Mouse (Mus musculus): Measurements from ENCODE around the gene Cyp46a1. TPM values are rescaled to one million over a fixed set of nuclear protein-coding genes. Genes with fewer than 3 reads are reported as not detected.

Cyp46a1 gene
- polyA plus RNA-seq, 1 experiment from 2014 or later, result 1.0 TPM

DNA sequence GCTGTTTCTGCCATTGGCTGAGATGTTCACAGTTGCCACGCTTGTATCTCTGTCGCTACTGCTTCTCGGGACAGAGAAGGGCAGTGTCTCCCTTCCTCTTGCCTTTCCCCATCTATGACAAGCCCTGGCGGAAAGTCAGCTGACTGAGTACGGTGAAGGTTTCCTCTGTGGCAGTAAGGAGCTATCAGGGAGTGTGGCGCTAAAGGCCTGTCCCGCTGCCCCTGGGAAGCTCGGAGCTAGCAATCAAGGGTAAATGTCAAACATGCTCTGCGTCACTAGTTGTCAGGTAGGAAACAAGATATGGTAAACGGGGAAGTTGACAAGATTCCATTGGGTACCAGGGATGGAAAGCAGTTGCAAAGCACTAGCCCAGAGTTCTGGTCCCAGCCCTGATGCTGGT is 18.4 kb upstream of the Cyp46a1 start:
- DNase-seq (ENCODE audit: low spot score), result no peak

DNA sequence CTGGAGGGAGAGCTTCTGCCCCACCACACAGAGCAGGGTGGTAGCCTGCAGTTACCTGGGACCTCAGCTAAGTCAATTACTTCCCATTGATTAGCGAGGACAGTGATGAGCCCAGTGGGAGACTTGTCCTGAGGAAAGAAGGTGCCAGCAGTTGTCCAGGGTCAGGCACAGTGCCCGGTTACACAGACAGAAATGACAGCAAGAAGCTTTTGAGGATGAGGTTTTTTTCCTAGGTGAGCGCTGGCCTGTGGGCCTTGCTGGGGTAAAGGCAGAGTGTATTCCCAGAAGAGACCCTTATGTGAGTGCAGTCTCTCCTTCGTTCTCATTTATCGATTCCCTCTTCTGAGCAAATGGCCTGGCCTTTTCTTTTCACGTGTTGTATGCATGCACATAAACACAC is 17.5 kb upstream of the Cyp46a1 start:
- no peaks in the 10 kb centered on the region for H3K9me3 ChIP-seq (ENCODE audit: low read length)
- no peak overlapping the region for H3K9ac ChIP-seq (replicated peaks; ENCODE audit: low read depth)
- TF ChIP-seq CTCF (IDR thresholded peaks at IDR 0.05) (no peak), EP300 (IDR thresholded peaks at IDR 0.05) (no peak)
- 52% methylated on average over 6 of the region's 6 CpGs for WGBS
- DNase-seq (ENCODE audit: low spot score), result no peak
- H3K4me2 ChIP-seq (replicated peaks; ENCODE audit: low read depth, low read length), result no peak overlapping the region
- H3K36me3 ChIP-seq (ENCODE audit: insufficient read depth, low read length), result no peaks in the 10 kb centered on the region
- H3K4me3 ChIP-seq (ENCODE audit: low read depth, low read length), result no peak overlapping the region
- H3K27ac ChIP-seq (ENCODE audit: low read length), result no peak overlapping the region
- ATAC-seq, result no peak
- H3K27me3 ChIP-seq (replicated peaks; ENCODE audit: insufficient read depth, low read length), result peaks cover 25% of the 10 kb centered on the region
- H3K4me1 ChIP-seq (ENCODE audit: insufficient read depth, low read depth, low read length), result no peaks in the 10 kb centered on the region

More for the DNA sequence above, 18.4 kb upstream of the Cyp46a1 start:
- no peak overlapping the region for H3K27ac ChIP-seq (ENCODE audit: low read length)
- no peak overlapping the region for H3K4me3 ChIP-seq (ENCODE audit: low read depth, low read length)
- H3K4me2 ChIP-seq (replicated peaks; ENCODE audit: low read depth, low read length), result no peak overlapping the region
- no peak for ATAC-seq
- H3K9me3 ChIP-seq (ENCODE audit: low read length), result no peaks in the 10 kb centered on the region
- no peaks in the 10 kb centered on the region for H3K4me1 ChIP-seq (ENCODE audit: insufficient read depth, low read depth, low read length)
- TF ChIP-seq CTCF (IDR thresholded peaks at IDR 0.05) (no peak), EP300 (IDR thresholded peaks at IDR 0.05) (no peak)
- H3K27me3 ChIP-seq (replicated peaks; ENCODE audit: insufficient read depth, low read length), result peaks cover 25% of the 10 kb centered on the region
- no peak overlapping the region for H3K9ac ChIP-seq (replicated peaks; ENCODE audit: low read depth)
- no peaks in the 10 kb centered on the region for H3K36me3 ChIP-seq (ENCODE audit: insufficient read depth, low read length)
- 38% methylated on average over 10 of the region's 10 CpGs for WGBS

DNA sequence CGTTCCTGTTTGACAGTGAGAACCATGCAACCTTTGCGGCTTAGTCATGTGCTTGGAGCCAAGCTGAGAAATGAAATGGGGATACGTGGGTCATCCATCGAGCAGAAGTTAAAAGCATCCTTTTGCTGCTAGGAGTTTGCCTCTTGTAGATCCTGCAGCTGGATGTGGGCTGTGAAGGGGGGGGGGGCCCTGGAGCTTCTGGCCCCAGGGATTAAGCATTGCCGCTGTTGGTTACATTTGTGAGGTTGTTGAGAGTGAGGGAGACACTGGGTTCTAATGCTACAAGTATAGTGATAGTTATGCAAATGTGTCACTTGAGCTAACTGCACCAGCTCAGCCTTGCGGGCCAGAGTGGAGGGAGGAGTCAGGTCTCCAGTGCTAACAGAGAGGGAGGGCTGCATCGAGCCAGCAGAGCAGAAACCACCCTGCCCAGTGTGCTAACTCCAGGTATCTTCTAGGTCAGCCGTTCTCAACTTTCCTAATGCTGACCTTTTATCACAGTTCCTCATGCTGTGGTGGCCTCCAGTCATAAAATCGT is 16.9 kb upstream of the Cyp46a1 start:
- Histone ChIP-seq H3K4me1 (ENCODE audit: insufficient read depth, low read depth, low read length) (no peaks in the 10 kb centered on the region), H3K9ac (replicated peaks; ENCODE audit: low read depth) (no peak overlapping the region), H3K36me3 (ENCODE audit: insufficient read depth, low read length) (no peaks in the 10 kb centered on the region), H3K27me3 (replicated peaks; ENCODE audit: insufficient read depth, low read length) (peaks cover 25% of the 10 kb centered on the region), H3K27ac (ENCODE audit: low read length) (no peak overlapping the region), H3K4me3 (ENCODE audit: low read depth, low read length) (no peak overlapping the region), H3K4me2 (replicated peaks; ENCODE audit: low read depth, low read length) (no peak overlapping the region), H3K9me3 (ENCODE audit: low read length) (no peaks in the 10 kb centered on the region)
- TF ChIP-seq CTCF (IDR thresholded peaks at IDR 0.05) (no peak), EP300 (IDR thresholded peaks at IDR 0.05) (no peak)
- DNase-seq (ENCODE audit: low spot score) (peak; percentile 18), ATAC-seq (no peak)
- WGBS, result 15% methylated on average over 9 of the region's 9 CpGs

DNA sequence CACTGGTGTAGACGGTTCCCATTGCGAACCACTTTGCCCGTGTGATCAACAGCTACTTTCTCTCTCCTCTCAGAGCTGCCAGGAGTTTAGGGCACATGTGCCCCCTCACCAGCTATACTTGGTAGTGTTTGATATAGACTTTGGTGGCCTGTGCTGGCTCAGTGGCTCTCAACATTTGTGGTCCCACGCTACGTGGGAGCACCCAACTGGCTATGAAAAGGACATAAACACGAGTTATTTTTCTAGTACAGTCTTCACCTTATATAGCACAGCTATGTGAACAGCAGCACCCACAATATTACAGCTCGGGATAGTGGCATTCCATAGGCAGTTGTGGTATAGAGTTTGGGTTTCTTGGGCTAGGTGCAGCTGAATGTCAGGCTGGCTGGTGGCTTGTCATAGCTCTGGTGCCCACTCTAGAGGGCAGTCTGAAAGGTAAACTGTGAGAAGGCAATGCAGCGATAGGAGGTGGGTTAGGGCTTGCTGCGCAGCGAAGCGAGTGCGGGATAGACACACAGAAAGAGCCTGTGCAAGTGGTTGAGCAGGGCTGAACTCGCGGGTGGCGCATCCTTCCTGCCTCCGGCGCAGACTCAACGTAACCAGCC is 16.3 kb upstream of the Cyp46a1 start:
- no peak for DNase-seq (ENCODE audit: low spot score)
- no peak for TF ChIP-seq CTCF (IDR thresholded peaks at IDR 0.05)
- ATAC-seq, result no peak
- no peaks in the 10 kb centered on the region for H3K9me3 ChIP-seq (ENCODE audit: low read length)
- no peak overlapping the region for H3K9ac ChIP-seq (replicated peaks; ENCODE audit: low read depth)
- WGBS, result 24% methylated on average over 18 of the region's 18 CpGs
- H3K4me1 ChIP-seq (ENCODE audit: insufficient read depth, low read depth, low read length), result no peaks in the 10 kb centered on the region
- H3K27ac ChIP-seq (ENCODE audit: low read length), result no peak overlapping the region
- no peak overlapping the region for H3K4me2 ChIP-seq (replicated peaks; ENCODE audit: low read depth, low read length)
- H3K27me3 ChIP-seq (replicated peaks; ENCODE audit: insufficient read depth, low read length), result peaks cover 25% of the 10 kb centered on the region
- H3K4me3 ChIP-seq (ENCODE audit: low read depth, low read length), result no peak overlapping the region
- H3K36me3 ChIP-seq (ENCODE audit: insufficient read depth, low read length), result no peaks in the 10 kb centered on the region

DNA sequence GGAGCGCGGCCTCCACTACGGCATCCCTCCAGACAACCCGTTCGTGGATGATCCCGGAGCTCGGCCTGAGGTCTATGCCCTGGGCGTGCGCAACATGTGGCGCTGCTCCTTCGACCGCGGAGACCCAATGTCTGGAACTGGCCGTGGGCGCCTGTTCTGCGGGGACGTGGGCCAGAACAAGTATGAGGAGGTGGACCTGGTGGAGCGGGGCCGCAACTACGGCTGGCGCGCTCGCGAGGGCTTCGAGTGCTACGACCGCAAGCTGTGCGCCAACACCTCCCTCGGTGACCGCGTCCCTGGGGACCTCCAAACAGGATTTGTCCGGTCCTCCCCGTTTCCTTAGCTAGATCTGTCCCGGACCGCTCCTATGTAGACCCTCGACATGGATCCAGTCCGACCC is 15.7 kb upstream of the Cyp46a1 start:
- no peak overlapping the region for H3K4me3 ChIP-seq (ENCODE audit: low read depth, low read length)

DNA sequence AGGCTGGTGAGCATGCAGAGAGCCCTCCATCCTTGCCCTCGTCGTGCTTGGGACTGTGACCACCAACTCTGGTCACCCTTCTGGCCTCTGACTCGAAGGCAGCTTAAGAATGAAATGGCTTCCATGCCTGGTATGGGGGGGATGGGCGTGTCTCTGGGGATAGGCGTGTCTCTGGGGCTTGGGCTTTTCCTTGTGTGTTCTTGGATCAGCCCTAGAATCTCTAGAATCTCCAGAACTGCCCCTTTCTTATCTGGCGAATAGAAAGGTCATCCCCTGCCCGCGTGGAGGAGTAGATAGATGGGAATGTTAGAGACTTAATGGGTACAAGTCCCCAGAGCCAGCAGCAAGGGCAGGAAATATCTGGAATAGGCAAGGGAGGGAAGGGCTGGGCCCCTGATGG is 14.1 kb upstream of the Cyp46a1 start:
- Histone ChIP-seq H3K4me1 (ENCODE audit: insufficient read depth, low read depth, low read length) (no peaks in the 10 kb centered on the region), H3K9ac (replicated peaks; ENCODE audit: low read depth) (no peak overlapping the region), H3K4me3 (ENCODE audit: low read depth, low read length) (no peak overlapping the region), H3K9me3 (ENCODE audit: low read length) (no peaks in the 10 kb centered on the region), H3K27me3 (replicated peaks; ENCODE audit: insufficient read depth, low read length) (peaks cover 25% of the 10 kb centered on the region), H3K27ac (ENCODE audit: low read length) (no peak overlapping the region), H3K36me3 (ENCODE audit: insufficient read depth, low read length) (no peaks in the 10 kb centered on the region), H3K4me2 (replicated peaks; ENCODE audit: low read depth, low read length) (no peak overlapping the region)
- DNase-seq (ENCODE audit: low spot score) (no peak), ATAC-seq (no peak)
- TF ChIP-seq EP300 (IDR thresholded peaks at IDR 0.05), result no peak
- no peak for TF ChIP-seq CTCF (IDR thresholded peaks at IDR 0.05)
- 20% methylated on average over 8 of the region's 8 CpGs for WGBS

More for the DNA sequence above, 15.7 kb upstream of the Cyp46a1 start:
- peaks cover 25% of the 10 kb centered on the region for H3K27me3 ChIP-seq (replicated peaks; ENCODE audit: insufficient read depth, low read length)
- no peak overlapping the region for H3K27ac ChIP-seq (ENCODE audit: low read length)
- H3K9ac ChIP-seq (replicated peaks; ENCODE audit: low read depth), result no peak overlapping the region
- H3K4me2 ChIP-seq (replicated peaks; ENCODE audit: low read depth, low read length), result no peak overlapping the region
- no peaks in the 10 kb centered on the region for H3K9me3 ChIP-seq (ENCODE audit: low read length)
- H3K4me1 ChIP-seq (ENCODE audit: insufficient read depth, low read depth, low read length), result no peaks in the 10 kb centered on the region
- DNase-seq (ENCODE audit: low spot score) (no peak), ATAC-seq (no peak)
- H3K36me3 ChIP-seq (ENCODE audit: insufficient read depth, low read length), result no peaks in the 10 kb centered on the region
- TF ChIP-seq CTCF (IDR thresholded peaks at IDR 0.05), result no peak
- no peak for TF ChIP-seq EP300 (IDR thresholded peaks at IDR 0.05)
- 13% methylated on average over 37 of the region's 37 CpGs for WGBS
